Mouse (Mus musculus): ENCODE measurements around the gene Gabrg3. TPM values are rescaled to one million over a fixed set of nuclear protein-coding genes. Genes with fewer than 3 reads are reported as not detected.

Gabrg3 gene
- polyA plus RNA-seq, 1 experiment from 2014 or later = 0.68 TPM

- H3K9me3 ChIP-seq = no peaks in the 10 kb centered on the region
- no peaks in the 10 kb centered on the region for H3K27me3 ChIP-seq (replicated peaks)
- no peaks in the 10 kb centered on the region for H3K4me1 ChIP-seq
- ATAC-seq (ENCODE audit: extremely low read depth, insufficient number of reproducible peaks, low FRiP score, low TSS enrichment) = no peak
- H3K9ac ChIP-seq = no peak overlapping the region
- no peak overlapping the region for H3K27ac ChIP-seq (replicated peaks)
- H3K4me2 ChIP-seq = no peak overlapping the region
- WGBS = 58% methylated on average over 1 of the region's 1 CpGs
- H3K4me3 ChIP-seq = no peak overlapping the region
- no peaks in the 10 kb centered on the region for H3K36me3 ChIP-seq
Observed at GRCm38 (mm10) chr7:56867314-56868075, 519.5 kb downstream of the Gabrg3 start.

GRCm38 (mm10) chr7:56843565-56843964 is 543.4 kb downstream of the Gabrg3 start:
- no peaks in the 10 kb centered on the region for H3K4me1 ChIP-seq
- no peaks in the 10 kb centered on the region for H3K27me3 ChIP-seq (replicated peaks)
- no peak overlapping the region for H3K9ac ChIP-seq
- no peak overlapping the region for H3K4me3 ChIP-seq
- H3K36me3 ChIP-seq = no peaks in the 10 kb centered on the region
- ATAC-seq (ENCODE audit: extremely low read depth, insufficient number of reproducible peaks, low FRiP score, low TSS enrichment) = no peak
- H3K4me2 ChIP-seq = no peak overlapping the region
- no peak overlapping the region for H3K27ac ChIP-seq (replicated peaks)
- H3K9me3 ChIP-seq = no peaks in the 10 kb centered on the region
- 79% methylated on average over 5 of the region's 5 CpGs for WGBS

GRCm38 (mm10) chr7:56825446-56825845 is 561.5 kb downstream of the Gabrg3 start:
- 72% methylated on average over 6 of the region's 6 CpGs for WGBS
- Histone ChIP-seq H3K9me3 (no peaks in the 10 kb centered on the region), H3K4me2 (no peak overlapping the region), H3K4me1 (no peaks in the 10 kb centered on the region), H3K27ac (replicated peaks) (no peak overlapping the region), H3K9ac (no peak overlapping the region), H3K36me3 (no peaks in the 10 kb centered on the region), H3K4me3 (no peak overlapping the region), H3K27me3 (replicated peaks) (no peaks in the 10 kb centered on the region)
- no peak for ATAC-seq (ENCODE audit: extremely low read depth, insufficient number of reproducible peaks, low FRiP score, low TSS enrichment)

- no peak overlapping the region for H3K9ac ChIP-seq
- ATAC-seq (ENCODE audit: extremely low read depth, insufficient number of reproducible peaks, low FRiP score, low TSS enrichment) = no peak
- H3K9me3 ChIP-seq = no peaks in the 10 kb centered on the region
- no peaks in the 10 kb centered on the region for H3K36me3 ChIP-seq
- no peaks in the 10 kb centered on the region for H3K27me3 ChIP-seq (replicated peaks)
- H3K4me1 ChIP-seq = no peaks in the 10 kb centered on the region
- H3K27ac ChIP-seq (replicated peaks) = no peak overlapping the region
- no peak overlapping the region for H3K4me3 ChIP-seq
- 75% methylated on average over 1 of the region's 1 CpGs for WGBS
- no peak overlapping the region for H3K4me2 ChIP-seq
Observed at GRCm38 (mm10) chr7:56801841-56802240, 585.1 kb downstream of the Gabrg3 start.

GRCm38 (mm10) chr7:56779122-56779521 is 607.9 kb downstream of the Gabrg3 start:
- H3K27ac ChIP-seq (replicated peaks) = no peak overlapping the region
- H3K27me3 ChIP-seq (replicated peaks) = no peaks in the 10 kb centered on the region
- no peak overlapping the region for H3K4me2 ChIP-seq
- H3K4me1 ChIP-seq = no peaks in the 10 kb centered on the region
- H3K9ac ChIP-seq = no peak overlapping the region
- H3K36me3 ChIP-seq = no peaks in the 10 kb centered on the region
- H3K4me3 ChIP-seq = no peak overlapping the region
- no peaks in the 10 kb centered on the region; the same call in 1 of the 2 replicates for H3K9me3 ChIP-seq
- no peak for ATAC-seq (ENCODE audit: extremely low read depth, insufficient number of reproducible peaks, low FRiP score, low TSS enrichment)
- 83% methylated on average over 1 of the region's 1 CpGs for WGBS

GRCm38 (mm10) chr7:56768216-56768615 is 618.8 kb downstream of the Gabrg3 start:
- Histone ChIP-seq H3K4me1 (no peaks in the 10 kb centered on the region), H3K27ac (replicated peaks) (no peak overlapping the region), H3K4me3 (no peak overlapping the region), H3K27me3 (replicated peaks) (no peaks in the 10 kb centered on the region), H3K4me2 (no peak overlapping the region), H3K9me3 (no peaks in the 10 kb centered on the region), H3K36me3 (no peaks in the 10 kb centered on the region), H3K9ac (no peak overlapping the region)
- 60% methylated on average over 4 of the region's 4 CpGs for WGBS
- no peak for ATAC-seq (ENCODE audit: extremely low read depth, insufficient number of reproducible peaks, low FRiP score, low TSS enrichment)

- Histone ChIP-seq H3K4me1 (no peaks in the 10 kb centered on the region), H3K9ac (no peak overlapping the region), H3K4me2 (no peak overlapping the region), H3K9me3 (no peaks in the 10 kb centered on the region), H3K27me3 (replicated peaks) (no peaks in the 10 kb centered on the region), H3K27ac (replicated peaks) (no peak overlapping the region), H3K36me3 (no peaks in the 10 kb centered on the region), H3K4me3 (no peak overlapping the region)
- no peak for ATAC-seq (ENCODE audit: extremely low read depth, insufficient number of reproducible peaks, low FRiP score, low TSS enrichment)
- 64% methylated on average over 1 of the region's 1 CpGs for WGBS
Observed at GRCm38 (mm10) chr7:56767796-56768195, 619.2 kb downstream of the Gabrg3 start.

- H3K4me2 ChIP-seq = no peak overlapping the region
- 59% methylated on average over 10 of the region's 10 CpGs for WGBS
- H3K4me1 ChIP-seq = no peaks in the 10 kb centered on the region
- no peak overlapping the region for H3K27ac ChIP-seq (replicated peaks)
- H3K27me3 ChIP-seq (replicated peaks) = no peaks in the 10 kb centered on the region
- no peaks in the 10 kb centered on the region for H3K36me3 ChIP-seq
- no peaks in the 10 kb centered on the region for H3K9me3 ChIP-seq
- no peak overlapping the region for H3K4me3 ChIP-seq
- no peak overlapping the region for H3K9ac ChIP-seq
- no peak for ATAC-seq (ENCODE audit: extremely low read depth, insufficient number of reproducible peaks, low FRiP score, low TSS enrichment)
Observed at GRCm38 (mm10) chr7:56765612-56766445, 621.2 kb downstream of the Gabrg3 start.

GRCm38 (mm10) chr7:56729225-56729624 is 657.8 kb downstream of the Gabrg3 start:
- H3K27me3 ChIP-seq (replicated peaks) = no peaks in the 10 kb centered on the region
- no peak overlapping the region for H3K27ac ChIP-seq (replicated peaks)
- WGBS = 69% methylated on average over 6 of the region's 6 CpGs
- no peak overlapping the region for H3K4me2 ChIP-seq
- H3K36me3 ChIP-seq = no peaks in the 10 kb centered on the region
- ATAC-seq (ENCODE audit: extremely low read depth, insufficient number of reproducible peaks, low FRiP score, low TSS enrichment) = no peak
- no peak overlapping the region for H3K9ac ChIP-seq
- H3K9me3 ChIP-seq = 0 out of 2 replicates have a peak, but pooled peaks cover 2% of the 10 kb centered on the region
- H3K4me3 ChIP-seq = no peak overlapping the region
- H3K4me1 ChIP-seq = no peaks in the 10 kb centered on the region

Measured in heart, embryonic 13.5 days (tissue).